Mouse (Mus musculus) embryonic fibroblast, embryonic 13.5 days (primary cell): ENCODE results near the gene Dok1.

Experiments
- CTCF ChIP-seq: IDR thresholded peaks from 2 replicates; pipeline ENCODE4 v1.5.1; 2011; ENCODE audit warnings: mild to moderate bottlenecking, control low read depth, low read length, moderate library complexity, borderline replicate concordance; ENCODE audit not compliant: insufficient read depth
- POLR2A ChIP-seq: IDR thresholded peaks from 2 replicates; pipeline ENCODE4 v1.6.1; 2011; ENCODE audit warnings: low read depth, mild to moderate bottlenecking, control low read depth, low read length, moderate library complexity

DNA sequence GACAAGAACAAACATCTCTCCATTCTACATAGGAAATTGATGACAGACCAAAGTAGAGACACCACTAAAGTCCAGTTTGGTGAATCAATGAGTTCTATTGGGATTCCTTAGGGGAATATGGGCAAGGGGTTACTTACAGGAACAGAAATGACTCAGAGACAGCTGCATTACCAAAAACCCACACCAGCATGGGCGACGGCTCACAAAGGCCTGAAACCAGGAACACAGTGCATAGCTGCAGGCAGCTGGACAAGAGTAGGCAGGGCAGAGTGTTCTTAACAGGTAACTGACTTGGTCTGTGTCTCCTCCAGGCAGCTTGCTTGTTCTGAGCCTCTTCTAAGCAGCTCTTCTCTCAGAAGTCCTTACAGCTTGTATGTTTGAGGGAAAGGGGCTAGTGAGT lies 17.5 kb downstream of the Dok1 start:
- no peak for TF ChIP-seq CTCF
- TF ChIP-seq POLR2A, result no peak
